Mouse (Mus musculus) heart, embryonic 16.5 days (tissue): Measurements from ENCODE around the gene Nr6a1. TPM values are rescaled to one million over a fixed set of nuclear protein-coding genes. Genes with fewer than 3 reads are reported as not detected.
A peak's percentile ranks its signal among the peaks of the same experiment; 100 is the strongest.

ENCODE experiments used
- ATAC-seq: fragments of 200-750 bp; cut with Nextera tagmentation; replicated peaks from 2 replicates; pipeline ENCODE4 v1.8.0; 2017; ENCODE audit warnings: moderate number of reproducible peaks; ENCODE audit not compliant: insufficient read depth, low FRiP score; ENCODE audit errors: extremely low read depth
- H3K27ac ChIP-seq: fragments of 300-500 bp; sonication (generic); 2 replicates; pipeline ENCODE4 v1.5.1; 2014; ENCODE audit warnings: mild to moderate bottlenecking, low read length, control low read depth, moderate library complexity
- H3K27me3 ChIP-seq: fragments of 300-500 bp; sonication (generic); 2 replicates; pipeline ENCODE4 v1.6.1; 2014; ENCODE audit warnings: low read length, mixed read lengths; ENCODE audit not compliant: control insufficient read depth, insufficient read depth
- H3K36me3 ChIP-seq: fragments of 300-500 bp; sonication (generic); 2 replicates; pipeline ENCODE4 v1.6.1; 2014; ENCODE audit not compliant: control insufficient read depth, insufficient read depth
- H3K4me1 ChIP-seq: fragments of 300-500 bp; sonication (generic); 2 replicates; pipeline ENCODE4 v1.6.1; 2014; ENCODE audit warnings: low read length, mixed read lengths; ENCODE audit not compliant: control insufficient read depth, insufficient read depth
- H3K4me2 ChIP-seq: fragments of 300-500 bp; sonication (generic); 2 replicates; pipeline ENCODE4 v1.6.1; 2014; ENCODE audit warnings: low read depth, mild to moderate bottlenecking, control low read depth, low read length
- H3K4me3 ChIP-seq: fragments of 300-500 bp; sonication (generic); 2 replicates; pipeline ENCODE4 v1.5.1; 2014; ENCODE audit warnings: mild to moderate bottlenecking, control low read depth, low read length
- H3K9ac ChIP-seq: fragments of 300-500 bp; sonication (generic); 2 replicates; pipeline ENCODE4 v1.6.1; 2014; ENCODE audit warnings: low read length, control low read depth
- H3K9me3 ChIP-seq: fragments of 300-500 bp; sonication (generic); replicated peaks from 2 replicates; pipeline ENCODE4 v1.6.1; 2016; ENCODE audit warnings: low read length; ENCODE audit not compliant: control insufficient read depth
- WGBS: fragments of 180-500 bp; shearing (Covaris S2); extraction: QIAGEN DNeasy Blood & Tissue Kit; methylation state at CpG from one replicate; pipeline ENCODE4 v1.1.7; 2014; 5-methylcytosine and 5-hydroxymethylcytosine counted together
- polyA plus RNA-seq: library from polyadenylated mRNA; unstranded; fragments of >200 nt; fragmentation: Nextera tagmentation; extraction: Ambion mirVana; gene quantifications from 2 replicates; pipeline ENCODE4 v1.2.1, GENCODE M21; 2015

Gene Nr6a1
- polyA plus RNA-seq, 1 experiment from 2014 or later = 0.55 TPM

- Histone ChIP-seq H3K4me3 (no peak overlapping the region), H3K4me1 (peaks cover 2% of the 10 kb centered on the region; the same call in 1 of the 2 replicates), H3K9ac (no peak overlapping the region), H3K9me3 (no peaks in the 10 kb centered on the region), H3K4me2 (no peak overlapping the region), H3K27ac (no peak overlapping the region), H3K27me3 (no peaks in the 10 kb centered on the region), H3K36me3 (no peaks in the 10 kb centered on the region)
- 62% methylated on average over 2 of the region's 2 CpGs for WGBS
- no peak for ATAC-seq
Measured at GRCm38 (mm10) chr2:38941898-38942297, 14.4 kb upstream of the Nr6a1 start.

- 76% methylated on average over 14 of the region's 14 CpGs for WGBS
- Histone ChIP-seq H3K9me3 (no peaks in the 10 kb centered on the region), H3K9ac (no peak overlapping the region), H3K4me3 (no peak overlapping the region), H3K36me3 (no peaks in the 10 kb centered on the region), H3K4me1 (peaks cover 2% of the 10 kb centered on the region; the same call in 1 of the 2 replicates), H3K4me2 (no peak overlapping the region), H3K27ac (no peak overlapping the region), H3K27me3 (no peaks in the 10 kb centered on the region)
- no peak for ATAC-seq
Measured at GRCm38 (mm10) chr2:38941426-38941825, 13.9 kb upstream of the Nr6a1 start.

DNA sequence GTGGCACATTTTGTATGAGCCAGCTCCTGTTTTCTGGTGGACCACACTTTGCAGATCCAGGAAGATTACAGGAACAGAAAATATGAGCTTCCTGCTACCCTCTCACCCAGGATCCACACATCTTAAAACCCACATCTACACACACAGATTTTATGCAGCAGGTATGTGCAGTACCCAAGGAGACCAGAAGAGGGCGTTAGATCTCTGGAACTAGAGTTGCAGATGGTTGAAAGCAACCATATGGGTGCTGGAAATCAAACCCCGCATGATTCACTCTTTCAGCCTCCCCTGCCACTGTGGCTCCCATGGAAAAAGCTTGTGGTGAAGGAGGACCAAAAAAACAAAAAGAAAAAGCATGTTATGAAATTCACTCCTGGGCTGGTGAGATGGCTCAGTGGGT, 11.6 kb upstream of the Nr6a1 start:
- Histone ChIP-seq H3K4me1 (peaks cover 16% of the 10 kb centered on the region), H3K9ac (no peak overlapping the region), H3K4me2 (no peak overlapping the region), H3K4me3 (no peak overlapping the region), H3K27ac (no peak overlapping the region), H3K36me3 (no peaks in the 10 kb centered on the region), H3K9me3 (no peaks in the 10 kb centered on the region), H3K27me3 (no peaks in the 10 kb centered on the region)
- no peak for ATAC-seq
- WGBS = 65% methylated on average over 2 of the region's 2 CpGs

DNA sequence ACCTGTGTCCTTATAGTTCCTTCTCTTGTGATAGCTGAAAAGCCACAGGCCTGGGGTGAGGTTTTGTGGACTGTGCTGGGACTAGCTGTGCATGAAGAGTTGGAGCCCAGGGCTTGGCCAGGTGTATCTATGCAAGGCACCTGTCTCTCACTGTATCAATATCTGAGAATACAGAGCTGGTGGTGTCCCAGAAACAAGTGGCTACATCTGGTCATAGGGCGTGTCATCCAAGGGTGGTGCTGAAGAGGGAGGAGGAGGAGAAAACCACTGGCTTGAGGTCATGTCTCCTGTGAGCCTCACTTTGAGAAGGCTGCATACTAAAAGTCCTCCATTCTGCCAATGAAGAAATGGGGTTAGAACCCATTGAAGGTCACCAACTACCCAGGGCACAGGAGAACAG, 10.5 kb upstream of the Nr6a1 start:
- 72% methylated on average over 1 of the region's 1 CpGs for WGBS
- ATAC-seq = no peak
- H3K36me3 ChIP-seq = no peaks in the 10 kb centered on the region
- no peaks in the 10 kb centered on the region for H3K9me3 ChIP-seq
- no peak overlapping the region for H3K9ac ChIP-seq
- no peak overlapping the region for H3K4me3 ChIP-seq
- H3K4me1 ChIP-seq = peaks cover 17% of the 10 kb centered on the region
- H3K4me2 ChIP-seq = no peak overlapping the region
- no peak overlapping the region for H3K27ac ChIP-seq
- no peaks in the 10 kb centered on the region for H3K27me3 ChIP-seq

DNA sequence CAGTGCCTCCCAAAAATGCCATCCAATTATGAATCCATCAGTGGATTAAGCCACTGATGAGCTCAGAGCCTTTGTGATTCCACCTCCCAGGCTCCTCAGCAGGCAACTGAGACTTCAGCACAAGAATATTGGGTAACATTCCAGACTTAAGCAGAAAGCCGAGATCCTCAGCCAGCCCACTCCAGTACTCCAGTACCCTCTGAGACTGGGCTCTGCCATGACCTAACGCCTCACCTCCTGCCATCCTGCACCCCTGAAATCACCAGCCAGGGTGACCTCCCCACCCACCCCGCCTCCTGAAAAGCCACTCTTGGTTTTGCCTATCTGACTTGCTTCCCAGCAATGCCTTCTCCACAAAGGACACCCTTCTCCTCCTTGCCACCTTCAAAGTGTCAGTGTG, 9.9 kb upstream of the Nr6a1 start:
- no peak overlapping the region for H3K4me3 ChIP-seq
- H3K27ac ChIP-seq = no peak overlapping the region
- peaks cover 17% of the 10 kb centered on the region for H3K4me1 ChIP-seq
- H3K4me2 ChIP-seq = no peak overlapping the region
- WGBS = 73% methylated on average over 3 of the region's 3 CpGs
- ATAC-seq = no peak
- H3K27me3 ChIP-seq = no peaks in the 10 kb centered on the region
- H3K9me3 ChIP-seq = no peaks in the 10 kb centered on the region
- H3K36me3 ChIP-seq = no peaks in the 10 kb centered on the region
- H3K9ac ChIP-seq = no peak overlapping the region

GRCm38 (mm10) chr2:38936721-38937378, 9.4 kb upstream of the Nr6a1 start:
- no peaks in the 10 kb centered on the region for H3K9me3 ChIP-seq
- ATAC-seq = no peak
- peaks cover 21% of the 10 kb centered on the region for H3K4me1 ChIP-seq
- no peak overlapping the region for H3K4me3 ChIP-seq
- no peak overlapping the region for H3K27ac ChIP-seq
- WGBS = 65% methylated on average over 9 of the region's 9 CpGs
- no peak overlapping the region for H3K4me2 ChIP-seq
- no peaks in the 10 kb centered on the region for H3K36me3 ChIP-seq
- H3K9ac ChIP-seq = no peak overlapping the region
- no peaks in the 10 kb centered on the region for H3K27me3 ChIP-seq

GRCm38 (mm10) chr2:38934936-38935335, 7.4 kb upstream of the Nr6a1 start:
- WGBS = 65% methylated on average over 5 of the region's 5 CpGs
- no peaks in the 10 kb centered on the region for H3K9me3 ChIP-seq
- H3K4me1 ChIP-seq = peaks cover 27% of the 10 kb centered on the region
- H3K27me3 ChIP-seq = peaks cover 2% of the 10 kb centered on the region; the same call in 1 of the 2 replicates
- H3K27ac ChIP-seq = peak overlapping the region; percentile 63
- H3K4me3 ChIP-seq = no peak overlapping the region
- H3K9ac ChIP-seq = no peak overlapping the region; the same call in 1 of the 2 replicates
- no peaks in the 10 kb centered on the region for H3K36me3 ChIP-seq
- H3K4me2 ChIP-seq = peak overlapping the region; percentile 2; the same call in 1 of the 2 replicates
- ATAC-seq = no peak

DNA sequence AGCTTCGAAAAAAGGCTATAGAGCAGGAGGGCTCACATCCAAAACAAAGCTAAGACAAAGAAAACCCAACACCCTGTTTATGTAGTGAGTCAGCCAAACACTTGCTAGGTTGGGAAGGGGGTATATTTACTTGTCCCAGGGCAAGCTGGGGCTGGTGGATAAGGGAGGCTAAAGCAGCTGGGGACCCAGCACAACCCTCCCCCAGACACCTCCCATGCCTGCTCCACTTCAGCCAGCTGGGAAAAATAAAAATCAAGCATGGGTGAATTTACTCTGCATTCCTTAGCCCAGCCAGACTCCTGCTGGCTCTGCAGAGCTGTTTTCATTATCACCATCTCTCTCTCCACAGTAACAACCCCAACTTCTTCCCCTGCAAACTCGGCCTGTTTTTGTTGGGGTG, 6.4 kb upstream of the Nr6a1 start:
- no peak overlapping the region; the same call in 1 of the 2 replicates for H3K4me3 ChIP-seq
- no peaks in the 10 kb centered on the region for H3K9me3 ChIP-seq
- peak overlapping the region; percentile 10; the same call in 1 of the 2 replicates for H3K4me2 ChIP-seq
- H3K9ac ChIP-seq = no peak overlapping the region
- H3K4me1 ChIP-seq = peaks cover 27% of the 10 kb centered on the region
- H3K27me3 ChIP-seq = peaks cover 2% of the 10 kb centered on the region; the same call in 1 of the 2 replicates
- no peak for ATAC-seq
- no peaks in the 10 kb centered on the region for H3K36me3 ChIP-seq
- WGBS = 23% methylated on average over 2 of the region's 2 CpGs
- peak overlapping the region; percentile 47 for H3K27ac ChIP-seq

- H3K4me1 ChIP-seq = peaks cover 27% of the 10 kb centered on the region
- ATAC-seq = peak; percentile 65
- H3K36me3 ChIP-seq = no peaks in the 10 kb centered on the region
- WGBS = 7% methylated on average over 31 of the region's 32 CpGs
- peak within 1 kb of the TSS; percentile 53 for H3K4me3 ChIP-seq
- no peak within 1 kb of the TSS for H3K27ac ChIP-seq
- peak within 1 kb of the TSS; percentile 91 for H3K4me2 ChIP-seq
- H3K9me3 ChIP-seq = no peaks in the 10 kb centered on the region
- H3K27me3 ChIP-seq = peaks cover 2% of the 10 kb centered on the region; the same call in 1 of the 2 replicates
- peak within 1 kb of the TSS; percentile 72 for H3K9ac ChIP-seq
Measured at GRCm38 (mm10) chr2:38931851-38932667, 4.6 kb upstream of the Nr6a1 start, which contains the start of gene Olfml2a. Gene Olfml2a (plus strand): TSS chr2:38931978.
